Mouse (Mus musculus) left cerebral cortex, postnatal 10 days (tissue): ENCODE measurements around the gene Amh. TPM values are rescaled to one million over a fixed set of nuclear protein-coding genes. Genes with fewer than 3 reads are reported as not detected.

Experiments
- DNase-seq, 2 experiments: peaks; one replicate each; pipeline ENCODE4 v3.0.0; 2021 to 2022; ENCODE audit warnings: low spot score in 2 of 2, mixed read lengths in 1 of 2; ENCODE audit errors: extremely low spot score in 1 of 2
- intact Hi-C: fragments of 180-260 bp; cut with DNase I; formaldehyde crosslinking; loops from one replicate; pipeline ENCODE4 v1.15.1; 2025
- total RNA-seq, 2 experiments: library from RNA; stranded (reverse); gene quantifications; 2 replicates each; pipeline ENCODE4 v1.2.3; 2021

Amh gene
- total RNA-seq, 2 experiments from 2014 or later, result 1.7 to 2.0 TPM

GRCm38 (mm10) chr10:80779565-80779964, 25.5 kb upstream of the Amh start:
- intact Hi-C loops, result no loop called here
- DNase-seq, result no peak

GRCm38 (mm10) chr10:80784302-80784701, 20.7 kb upstream of the Amh start:
- intact Hi-C loops, result no loop called here
- DNase-seq, result no peak

- intact Hi-C loops, result no loop called here
- no peak for DNase-seq
These were observed 20.2 kb upstream of the Amh start for GRCm38 (mm10) chr10:80784871-80785270.

- no peak for DNase-seq
- intact Hi-C loops, result no loop called here
These were observed 19.1 kb upstream of the Amh start for GRCm38 (mm10) chr10:80785963-80786362.

- no peak for DNase-seq
- intact Hi-C loops, result no loop called here
These were observed 17.5 kb upstream of the Amh start for GRCm38 (mm10) chr10:80787517-80787916.

GRCm38 (mm10) chr10:80790761-80791404, 14.2 kb upstream of the Amh start:
- DNase-seq, result peak in 1 of 2 experiments; percentile 27
- intact Hi-C loops, result loop anchor here (5.0 kb wide), 1 partner anchor 84 kb away; no protein-coding TSS in a partner anchor

- peak in 1 of 2 experiments; percentile 26 for DNase-seq
- intact Hi-C loops, result loop anchor here (2.0 to 5.0 kb wide), 2 partner anchors 75 to 84 kb away; no protein-coding TSS in a partner anchor
These were observed 13.4 kb upstream of the Amh start for GRCm38 (mm10) chr10:80791476-80792174.

GRCm38 (mm10) chr10:80792175-80793032, 12.6 kb upstream of the Amh start:
- no peak for DNase-seq
- intact Hi-C loops, result loop anchor here (2.0 to 5.0 kb wide), 2 partner anchors 76 to 85 kb away; no protein-coding TSS in a partner anchor

- intact Hi-C loops, result loop anchor here (2.0 to 5.0 kb wide), 2 partner anchors 76 to 86 kb away; no protein-coding TSS in a partner anchor
These were observed 11.8 kb upstream of the Amh start for GRCm38 (mm10) chr10:80793033-80793784.

GRCm38 (mm10) chr10:80793803-80794202, 11.2 kb upstream of the Amh start:
- intact Hi-C loops, result loop anchor here (2.0 to 5.0 kb wide), 2 partner anchors 77 to 87 kb away; no protein-coding TSS in a partner anchor
- DNase-seq, result no peak

More at GRCm38 (mm10) chr10:80793033-80793784, 11.8 kb upstream of the Amh start:
- DNase-seq, result no peak

GRCm38 (mm10) chr10:80794750-80795149, 10.3 kb upstream of the Amh start:
- no peak for DNase-seq
- intact Hi-C loops, result loop anchor here (5.0 kb wide), 1 partner anchor 87 kb away; no protein-coding TSS in a partner anchor

- DNase-seq, result no peak
- intact Hi-C loops, result no loop called here
These were observed 8.7 kb upstream of the Amh start for GRCm38 (mm10) chr10:80796307-80796848.

- DNase-seq, result peak in 1 of 2 experiments; percentile 67
- intact Hi-C loops, result no loop called here
These were observed 7.6 kb upstream of the Amh start for GRCm38 (mm10) chr10:80797186-80798149.

GRCm38 (mm10) chr10:80798150-80799006, 6.7 kb upstream of the Amh start, which contains the start of the genes Sf3a2 and Plekhj1:
TSS of gene Sf3a2 (plus strand) at chr10:80798198.
TSS of gene Plekhj1 (minus strand) at chr10:80798626.
- DNase-seq, result peak; percentile 92 to 97
- intact Hi-C loops, result no loop called here

- intact Hi-C loops, result no loop called here
- no peak for DNase-seq
These were observed 5.9 kb upstream of the Amh start for GRCm38 (mm10) chr10:80799070-80799566.
